In the genomic region with DNA sequence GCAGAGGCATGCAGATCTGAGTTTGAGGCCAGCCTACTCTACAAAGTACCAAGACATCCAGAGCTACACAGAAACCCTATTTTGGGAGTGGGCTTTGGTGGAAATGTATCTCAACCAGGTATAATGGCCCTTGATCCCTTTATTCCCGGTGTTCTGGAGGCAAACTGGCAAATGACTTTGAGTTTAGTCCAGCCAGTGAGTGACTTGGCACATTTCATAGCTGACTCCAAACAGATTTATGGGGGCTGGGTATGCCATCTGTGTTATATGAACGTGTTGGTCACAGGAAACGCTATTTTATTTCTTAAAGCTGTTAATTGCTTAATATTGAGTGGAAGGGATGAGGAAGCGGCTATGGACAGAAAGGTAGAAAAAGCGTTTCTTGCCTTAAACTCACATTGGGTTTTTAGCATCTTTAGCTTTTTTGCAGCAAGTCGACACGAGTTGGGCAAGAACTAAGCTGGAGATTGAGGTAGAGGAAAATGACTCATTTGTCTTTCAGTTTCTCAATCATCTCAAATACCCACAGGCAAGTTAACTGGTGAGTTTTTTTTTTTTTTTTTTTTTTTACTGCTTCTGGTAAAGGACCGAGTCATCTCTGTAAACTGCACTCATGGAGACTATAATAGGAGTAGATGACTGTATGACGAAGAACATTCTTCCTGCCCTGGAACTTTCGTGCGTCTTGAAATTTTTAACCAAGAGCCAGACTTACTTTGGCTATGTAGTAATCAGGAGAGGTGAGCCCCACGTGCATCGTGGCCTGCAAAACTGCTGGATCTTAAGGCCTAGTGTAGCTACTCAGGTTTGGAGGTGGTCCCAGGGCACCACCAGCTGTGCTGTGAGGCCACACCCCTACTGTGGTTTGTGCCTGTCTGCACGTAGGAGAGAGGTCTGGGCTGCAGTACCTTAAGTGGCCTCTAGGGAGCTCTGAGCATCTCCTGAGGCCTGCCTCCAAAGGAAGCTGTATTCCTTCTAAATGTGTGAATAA, we compare ENCODE assay signal across 8 mouse cellular contexts. TPM values are rescaled to one million over a fixed set of nuclear protein-coding genes. Genes with fewer than 3 reads are reported as not detected.
DNase-seq lines count a peak whose midpoint lies in the region; ATAC-seq lines count a peak whose summit lies in the region.

No protein-coding gene starts in this region.

- H3K4me1 ChIP-seq in hindbrain, embryonic 13.5 days (replicated peaks), result peaks cover 64% of the 10 kb centered on the region

- H3K4me2 ChIP-seq in hindbrain, embryonic 13.5 days, result peak overlapping the region; percentile 93

- peak overlapping the region; percentile 56; the same call in 1 of the 2 replicates for H3K9ac ChIP-seq in hindbrain, embryonic 13.5 days

- H3K36me3 ChIP-seq in hindbrain, embryonic 13.5 days, result peaks cover 14% of the 10 kb centered on the region
- no peaks in the 10 kb centered on the region; the same call in 1 of the 2 replicates for H3K36me3 ChIP-seq in macrophage (ENCODE audit: inconsistent target)

- H3K27ac ChIP-seq in hindbrain, embryonic 13.5 days, result peak overlapping the region; percentile 70
- peak overlapping the region; percentile 97 for H3K27ac ChIP-seq in macrophage

- H3K9me3 ChIP-seq in hindbrain, embryonic 13.5 days, result no peaks in the 10 kb centered on the region

- no peak for ATAC-seq in hindbrain, embryonic 13.5 days (ENCODE audit: low FRiP score)

- 24% methylated on average over 14 of the region's 14 CpGs for WGBS in hindbrain, embryonic 13.5 days
- WGBS in macrophage (ENCODE audit: missing documents), result 3% methylated on average over 14 of the region's 14 CpGs

- peaks cover 91% of the 10 kb centered on the region for H3K79me2 ChIP-seq in macrophage (ENCODE audit: inconsistent target)

- peak overlapping the region; percentile 77 for H3K4me3 ChIP-seq in hindbrain, embryonic 13.5 days
- peak overlapping the region; percentile 95 for H3K4me3 ChIP-seq in macrophage (ENCODE audit: inconsistent target)

- peak; percentile 82 for DNase-seq in T-cell, adult 2 months (ENCODE audit: low spot score)
- peak; percentile 86 to 92 for DNase-seq in cerebellum, postnatal 25 days
- DNase-seq in frontal cortex, postnatal 25 days (ENCODE audit: low spot score in 2 of 2), result peak; percentile 69 to 71
- peak; percentile 83 for DNase-seq in left cerebral cortex, adult 11 months (ENCODE audit: low spot score)
- peak; percentile 74 for DNase-seq in retina, postnatal 7 days (ENCODE audit: low read depth, low spot score)
- DNase-seq in urinary bladder, postnatal 36 days (ENCODE audit: low spot score in 2 of 2), result peak; percentile 60 to 70

- H3K27me3 ChIP-seq in hindbrain, embryonic 13.5 days, result no peaks in the 10 kb centered on the region

RNA-seq across cellular contexts. Expression of a gene that starts 3.2 kb away (rescaled TPM):
- polyA plus RNA-seq in hindbrain, embryonic 13.5 days (2015; fragmentation: Nextera tagmentation; extraction: Ambion mirVana), result 1,130 and 1,207 TPM in 2 replicates
- total RNA-seq in macrophage (2018; cell fraction: chromatin; rRNA removed), result 100 to 1,000 TPM; 129 to 556 (median 289) TPM
- total RNA-seq in macrophage (2018; cell fraction: cytosol; rRNA removed), result 100 to 1,000 TPM; 377 to 606 (median 504) TPM
- 100 to 1,000 TPM; 209 to 932 (median 367) TPM for total RNA-seq in macrophage (2018; cell fraction: nucleus; rRNA removed)
- polyA plus RNA-seq in macrophage (2018), result 486 to 1,380 TPM (median 674 TPM) in 3 replicates

RNA-seq across cellular contexts. Expression of a gene that starts 20.6 kb away (rescaled TPM):
- polyA plus RNA-seq in hindbrain, embryonic 13.5 days (2015; fragmentation: Nextera tagmentation; extraction: Ambion mirVana), result 2.2 and 2.6 TPM in 2 replicates
- total RNA-seq in macrophage (2018; cell fraction: chromatin; rRNA removed), result not detected
- total RNA-seq in macrophage (2018; cell fraction: cytosol; rRNA removed), result under 1 TPM in 1 of 26 experiments, not detected in 25; 0.19 TPM
- not detected for total RNA-seq in macrophage (2018; cell fraction: nucleus; rRNA removed)
- polyA plus RNA-seq in macrophage (2018), result 0.20 TPM in 1 of 3 replicates, not detected in the others

RNA-seq across cellular contexts. Expression of a gene that starts 42.2 kb away (rescaled TPM):
- polyA plus RNA-seq in hindbrain, embryonic 13.5 days (2015; fragmentation: Nextera tagmentation; extraction: Ambion mirVana), result 185 and 191 TPM in 2 replicates
- 100 to 1,000 TPM in 3 of 26 experiments, 10 to 100 TPM in 23; 20.5 to 116 (median 57.6) TPM for total RNA-seq in macrophage (2018; cell fraction: chromatin; rRNA removed)
- 10 to 100 TPM in 12 of 26 experiments, 1 to 10 TPM in 14; 6.8 to 12.4 (median 9.8) TPM for total RNA-seq in macrophage (2018; cell fraction: cytosol; rRNA removed)
- total RNA-seq in macrophage (2018; cell fraction: nucleus; rRNA removed), result 10 to 100 TPM in 25 of 26 experiments, 1 to 10 TPM in 1; 9.1 to 79.5 (median 26.4) TPM
- polyA plus RNA-seq in macrophage (2018), result 7.7 to 12.5 TPM (median 10.1 TPM) in 3 replicates

Comparison
In these comparisons a context has a peak if more than half of its experiments do, and no peak if none do; other contexts are left out.
1. RNA of a gene that starts 42.2 kb away (polyA plus RNA-seq): 185 to 191 TPM in hindbrain, embryonic 13.5 days; 7.7 to 12.5 TPM in macrophage; every median in the first group is over 10 times any median in the second.
2. Peak in every context shown above with its lines, with median percentiles within 50 percentile points of each other: DNase-seq.